Mouse (Mus musculus): ENCODE data around the gene Ms4a1. TPM values are rescaled to one million over a fixed set of nuclear protein-coding genes. Genes with fewer than 3 reads are reported as not detected.

The Ms4a1 gene
- polyA plus RNA-seq, 1 experiment = 1.8 TPM

GRCm38 (mm10) chr19:11261522-11261921 lies 4.5 kb downstream of the Ms4a1 start:
- Histone ChIP-seq H3K4me1 (replicated peaks; ENCODE audit: control insufficient read depth, insufficient read depth, low read length) (no peaks in the 10 kb centered on the region), H3K27me3 (ENCODE audit: control insufficient read depth, insufficient read depth, low read length) (no peaks in the 10 kb centered on the region), H3K36me3 (ENCODE audit: control insufficient read depth, insufficient read depth, low read length) (no peaks in the 10 kb centered on the region), H3K4me3 (ENCODE audit: control insufficient read depth, insufficient read depth, low read length) (no peak overlapping the region), H3K27ac (ENCODE audit: control insufficient read depth, insufficient read depth, low read length) (no peak overlapping the region)
- DNase-seq = no peak
- TF ChIP-seq POLR2A (IDR thresholded peaks at IDR 0.05; ENCODE audit: control insufficient read depth, extremely low read depth, insufficient read depth, low read length, poor library complexity) (no peak), CTCF (IDR thresholded peaks at IDR 0.05; ENCODE audit: borderline replicate concordance, control insufficient read depth, extremely low read depth, insufficient read depth, low read length, poor library complexity) (no peak)
- 20% methylated on average over 2 of the region's 2 CpGs for WGBS

- no peak overlapping the region for H3K27ac ChIP-seq (ENCODE audit: control insufficient read depth, insufficient read depth, low read length)
- TF ChIP-seq POLR2A (IDR thresholded peaks at IDR 0.05; ENCODE audit: control insufficient read depth, extremely low read depth, insufficient read depth, low read length, poor library complexity) = no peak
Observed at GRCm38 (mm10) chr19:11244230-11244629, 21.8 kb downstream of the Ms4a1 start.

GRCm38 (mm10) chr19:11242560-11242959 lies 23.5 kb downstream of the Ms4a1 start:
- DNase-seq = no peak
- TF ChIP-seq POLR2A (IDR thresholded peaks at IDR 0.05; ENCODE audit: control insufficient read depth, extremely low read depth, insufficient read depth, low read length, poor library complexity) (no peak), CTCF (IDR thresholded peaks at IDR 0.05; ENCODE audit: borderline replicate concordance, control insufficient read depth, extremely low read depth, insufficient read depth, low read length, poor library complexity) (no peak)
- Histone ChIP-seq H3K36me3 (ENCODE audit: control insufficient read depth, insufficient read depth, low read length) (no peaks in the 10 kb centered on the region), H3K4me3 (ENCODE audit: control insufficient read depth, insufficient read depth, low read length) (no peak overlapping the region), H3K27ac (ENCODE audit: control insufficient read depth, insufficient read depth, low read length) (no peak overlapping the region), H3K27me3 (ENCODE audit: control insufficient read depth, insufficient read depth, low read length) (no peaks in the 10 kb centered on the region), H3K4me1 (replicated peaks; ENCODE audit: control insufficient read depth, insufficient read depth, low read length) (no peaks in the 10 kb centered on the region)
- 90% methylated on average over 5 of the region's 5 CpGs for WGBS

More at GRCm38 (mm10) chr19:11244230-11244629, 21.8 kb downstream of the Ms4a1 start:
- Histone ChIP-seq H3K36me3 (ENCODE audit: control insufficient read depth, insufficient read depth, low read length) (no peaks in the 10 kb centered on the region), H3K27me3 (ENCODE audit: control insufficient read depth, insufficient read depth, low read length) (no peaks in the 10 kb centered on the region), H3K4me3 (ENCODE audit: control insufficient read depth, insufficient read depth, low read length) (no peak overlapping the region), H3K4me1 (replicated peaks; ENCODE audit: control insufficient read depth, insufficient read depth, low read length) (no peaks in the 10 kb centered on the region)
- DNase-seq = no peak

- no peak for DNase-seq
- Histone ChIP-seq H3K27me3 (ENCODE audit: control insufficient read depth, insufficient read depth, low read length) (no peaks in the 10 kb centered on the region), H3K4me3 (ENCODE audit: control insufficient read depth, insufficient read depth, low read length) (no peak overlapping the region), H3K4me1 (replicated peaks; ENCODE audit: control insufficient read depth, insufficient read depth, low read length) (no peaks in the 10 kb centered on the region), H3K36me3 (ENCODE audit: control insufficient read depth, insufficient read depth, low read length) (no peaks in the 10 kb centered on the region), H3K27ac (ENCODE audit: control insufficient read depth, insufficient read depth, low read length) (no peak overlapping the region)
- TF ChIP-seq POLR2A (IDR thresholded peaks at IDR 0.05; ENCODE audit: control insufficient read depth, extremely low read depth, insufficient read depth, low read length, poor library complexity) (no peak), CTCF (IDR thresholded peaks at IDR 0.05; ENCODE audit: borderline replicate concordance, control insufficient read depth, extremely low read depth, insufficient read depth, low read length, poor library complexity) (no peak)
Observed at GRCm38 (mm10) chr19:11235820-11236219, 30.2 kb downstream of the Ms4a1 start.

GRCm38 (mm10) chr19:11234921-11235735 lies 30.9 kb downstream of the Ms4a1 start:
- TF ChIP-seq POLR2A (IDR thresholded peaks at IDR 0.05; ENCODE audit: control insufficient read depth, extremely low read depth, insufficient read depth, low read length, poor library complexity) = no peak
- TF ChIP-seq CTCF (IDR thresholded peaks at IDR 0.05; ENCODE audit: borderline replicate concordance, control insufficient read depth, extremely low read depth, insufficient read depth, low read length, poor library complexity) = no peak

GRCm38 (mm10) chr19:11234244-11234643 lies 31.8 kb downstream of the Ms4a1 start:
- no peaks in the 10 kb centered on the region for H3K27me3 ChIP-seq (ENCODE audit: control insufficient read depth, insufficient read depth, low read length)
- no peak for DNase-seq

More at GRCm38 (mm10) chr19:11234921-11235735, 30.9 kb downstream of the Ms4a1 start:
- no peaks in the 10 kb centered on the region for H3K36me3 ChIP-seq (ENCODE audit: control insufficient read depth, insufficient read depth, low read length)
- H3K27ac ChIP-seq (ENCODE audit: control insufficient read depth, insufficient read depth, low read length) = no peak overlapping the region
- no peaks in the 10 kb centered on the region for H3K4me1 ChIP-seq (replicated peaks; ENCODE audit: control insufficient read depth, insufficient read depth, low read length)
- H3K4me3 ChIP-seq (ENCODE audit: control insufficient read depth, insufficient read depth, low read length) = no peak overlapping the region
- H3K27me3 ChIP-seq (ENCODE audit: control insufficient read depth, insufficient read depth, low read length) = no peaks in the 10 kb centered on the region
- 83% methylated on average over 5 of the region's 5 CpGs for WGBS
- DNase-seq = no peak

More at GRCm38 (mm10) chr19:11234244-11234643, 31.8 kb downstream of the Ms4a1 start:
- no peak for TF ChIP-seq CTCF (IDR thresholded peaks at IDR 0.05; ENCODE audit: borderline replicate concordance, control insufficient read depth, extremely low read depth, insufficient read depth, low read length, poor library complexity)
- TF ChIP-seq POLR2A (IDR thresholded peaks at IDR 0.05; ENCODE audit: control insufficient read depth, extremely low read depth, insufficient read depth, low read length, poor library complexity) = no peak
- H3K4me3 ChIP-seq (ENCODE audit: control insufficient read depth, insufficient read depth, low read length) = no peak overlapping the region
- H3K4me1 ChIP-seq (replicated peaks; ENCODE audit: control insufficient read depth, insufficient read depth, low read length) = no peaks in the 10 kb centered on the region
- H3K36me3 ChIP-seq (ENCODE audit: control insufficient read depth, insufficient read depth, low read length) = no peaks in the 10 kb centered on the region
- no peak overlapping the region for H3K27ac ChIP-seq (ENCODE audit: control insufficient read depth, insufficient read depth, low read length)
- 71% methylated on average over 5 of the region's 5 CpGs for WGBS
